ENCODE assay signal across 7 mouse cellular contexts in the genomic region with DNA sequence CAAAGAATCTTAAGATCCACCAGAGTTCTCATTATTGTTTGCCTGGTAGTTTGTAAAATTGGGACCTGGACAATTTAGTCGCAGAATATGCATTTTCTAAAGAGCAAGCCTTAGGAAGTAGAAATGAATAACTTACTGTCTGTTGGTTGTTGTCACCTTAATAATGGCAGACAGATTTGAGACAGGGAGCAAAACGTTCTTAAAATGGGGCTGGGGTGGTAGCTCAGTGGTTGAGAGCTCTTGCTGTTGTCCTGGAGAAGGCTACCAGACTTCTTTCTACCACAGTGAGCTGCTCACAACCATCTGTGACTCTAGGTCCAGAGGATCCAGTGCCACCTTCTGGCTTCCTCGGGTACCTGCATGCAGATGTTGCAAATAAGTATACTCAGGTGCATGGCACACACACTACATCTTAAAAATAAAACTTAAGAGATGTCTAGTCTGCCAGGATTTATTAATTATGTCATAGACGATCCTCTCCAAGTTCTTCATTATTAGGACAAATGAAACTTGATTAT. TPM values are rescaled to one million over a fixed set of nuclear protein-coding genes. Genes with fewer than 3 reads are reported as not detected.
DNase-seq lines count a peak whose midpoint lies in the region; ATAC-seq and TF ChIP-seq lines count a peak whose summit lies in the region.

No protein-coding gene starts in this region.

- no peak for ATAC-seq in forebrain, embryonic 13.5 days
- no peak for ATAC-seq in lung, postnatal 0 days

- peak; percentile 45; the same call in 1 of the 2 replicates for TF ChIP-seq CTCF in bone marrow macrophage, adult 2 months (IDR thresholded peaks at IDR 0.05; ENCODE audit: low read depth, low read length)
- peak; percentile 47 for TF ChIP-seq CTCF in kidney, adult 2 months (conservative IDR thresholded peaks at IDR 0.05; ENCODE audit: insufficient read depth, insufficient read length, low read depth, low read length)
- peak; percentile 61 for TF ChIP-seq CTCF in lung, postnatal 0 days (IDR thresholded peaks at IDR 0.05)

- peaks cover 37% of the 10 kb centered on the region for H3K36me3 ChIP-seq in forebrain, embryonic 13.5 days (ENCODE audit: poor library complexity, severe bottlenecking)
- peaks cover 3% of the 10 kb centered on the region; the same call in 1 of the 2 replicates for H3K36me3 ChIP-seq in kidney, adult 2 months (ENCODE audit: control insufficient read depth, insufficient read depth, low read length)
- H3K36me3 ChIP-seq in lung, postnatal 0 days (ENCODE audit: insufficient read depth, low read length), result 0 out of 2 replicates have a peak, but pooled peaks cover 12% of the 10 kb centered on the region

- H3K4me3 ChIP-seq in bone marrow macrophage, adult 2 months (ENCODE audit: insufficient read depth, low read length), result peak overlapping the region; percentile 100
- peak overlapping the region; percentile 80 for H3K4me3 ChIP-seq in forebrain, embryonic 13.5 days
- H3K4me3 ChIP-seq in kidney, adult 2 months (ENCODE audit: insufficient read depth, low read depth, low read length), result no peak overlapping the region
- H3K4me3 ChIP-seq in lung, postnatal 0 days (ENCODE audit: low read depth, low read length), result peak overlapping the region; percentile 56

- peak; percentile 88 for DNase-seq in ES-CJ7 (ENCODE audit: low read depth, low spot score)
- DNase-seq in kidney, adult 2 months, result peak; percentile 45
- DNase-seq in lung, postnatal 0 days (ENCODE audit: low spot score), result peak; percentile 68
- peak; percentile 62 for DNase-seq in retina, postnatal 1 day
- no peak for DNase-seq in layer of hippocampus, postnatal 36 days

- no peaks in the 10 kb centered on the region for H3K9me3 ChIP-seq in forebrain, embryonic 13.5 days (replicated peaks)
- no peaks in the 10 kb centered on the region for H3K9me3 ChIP-seq in lung, postnatal 0 days (ENCODE audit: low read length)

- no peak for TF ChIP-seq EP300 in lung, postnatal 0 days (IDR thresholded peaks at IDR 0.05)

- no peak for TF ChIP-seq POLR2A in bone marrow macrophage, adult 2 months (IDR thresholded peaks at IDR 0.05; ENCODE audit: borderline replicate concordance, low read depth, low read length)
- TF ChIP-seq POLR2A in kidney, adult 2 months (IDR thresholded peaks at IDR 0.05; ENCODE audit: low read depth, low read length), result no peak

- peak overlapping the region; percentile 91 for H3K9ac ChIP-seq in forebrain, embryonic 13.5 days
- H3K9ac ChIP-seq in lung, postnatal 0 days (replicated peaks; ENCODE audit: low read depth), result 0 out of 2 replicates have a peak overlapping the region, but pooled peaks have one; percentile 73

- peak overlapping the region; percentile 70 for H3K4me2 ChIP-seq in forebrain, embryonic 13.5 days
- peak overlapping the region; percentile 83 for H3K4me2 ChIP-seq in lung, postnatal 0 days (replicated peaks; ENCODE audit: low read depth, low read length)

- H3K4me1 ChIP-seq in bone marrow macrophage, adult 2 months (ENCODE audit: control insufficient read depth, insufficient read depth, low read length), result peaks cover 7% of the 10 kb centered on the region
- peaks cover 20% of the 10 kb centered on the region for H3K4me1 ChIP-seq in forebrain, embryonic 13.5 days
- H3K4me1 ChIP-seq in kidney, adult 2 months (ENCODE audit: control insufficient read depth, insufficient read depth, low read length), result no peaks in the 10 kb centered on the region
- no peaks in the 10 kb centered on the region; the same call in 1 of the 2 replicates for H3K4me1 ChIP-seq in lung, postnatal 0 days (ENCODE audit: insufficient read depth, low read depth, low read length)

- H3K27me3 ChIP-seq in forebrain, embryonic 13.5 days, result no peaks in the 10 kb centered on the region
- no peaks in the 10 kb centered on the region for H3K27me3 ChIP-seq in kidney, adult 2 months (replicated peaks; ENCODE audit: control insufficient read depth, insufficient read depth, low read length)
- H3K27me3 ChIP-seq in lung, postnatal 0 days (replicated peaks; ENCODE audit: insufficient read depth, low read length), result no peaks in the 10 kb centered on the region

- 67% methylated on average over 4 of the region's 4 CpGs for WGBS in forebrain, embryonic 13.5 days
- 68% methylated on average over 4 of the region's 4 CpGs for WGBS in kidney, adult 2 months
- 62% methylated on average over 4 of the region's 4 CpGs for WGBS in lung, postnatal 0 days

- H3K27ac ChIP-seq in bone marrow macrophage, adult 2 months (ENCODE audit: insufficient read depth, low read depth, low read length), result no peak overlapping the region
- H3K27ac ChIP-seq in forebrain, embryonic 13.5 days, result no peak overlapping the region
- H3K27ac ChIP-seq in kidney, adult 2 months (ENCODE audit: insufficient read depth, low read depth, low read length), result no peak overlapping the region
- H3K27ac ChIP-seq in lung, postnatal 0 days (ENCODE audit: low read length), result peak overlapping the region; percentile 77; the same call in 1 of the 2 replicates

RNA-seq across cellular contexts. Expression of gene Alg10b, which starts 1.0 kb away (rescaled TPM):
- 20.2 and 23.8 TPM in 2 replicates for polyA plus RNA-seq in bone marrow macrophage, adult 2 months (2012; ENCODE audit: insufficient read depth, insufficient read length, missing spikeins)
- 40.1 and 44.2 TPM in 2 replicates for polyA plus RNA-seq in forebrain, embryonic 13.5 days (2015; fragmentation: Nextera tagmentation; extraction: Ambion mirVana)
- 12.4 and 12.9 TPM in 2 replicates for polyA plus RNA-seq in kidney, adult 2 months (2012; rRNA removed)
- 12.5 and 13.5 TPM in 2 replicates for polyA plus RNA-seq in lung, postnatal 0 days (2015; fragmentation: Nextera tagmentation; extraction: Ambion mirVana)
- total RNA-seq in layer of hippocampus, postnatal 36 days (2021), result 10 to 100 TPM; 29.8 to 32.1 TPM

Comparison
In these comparisons a context has a peak if more than half of its experiments do, and no peak if none do; other contexts are left out.
1. DNase-seq: peak in ES-CJ7 (single experiment), kidney, adult 2 months (single experiment), lung, postnatal 0 days (single experiment) and retina, postnatal 1 day (single experiment); none in layer of hippocampus, postnatal 36 days (0 of 2).
2. Peak in every context shown above with its lines, with median percentiles within 50 percentile points of each other: CTCF ChIP-seq.